Mouse (Mus musculus) neural tube, embryonic 14.5 days (tissue): ENCODE data around the gene Toe1. TPM values are rescaled to one million over a fixed set of nuclear protein-coding genes. Genes with fewer than 3 reads are reported as not detected.

Experiments used
- polyA plus RNA-seq: library from polyadenylated mRNA; unstranded; fragments of >200 nt; fragmentation: Nextera tagmentation; extraction: Ambion mirVana; gene quantifications from 2 replicates; pipeline ENCODE4 v1.2.1, GENCODE M21; 2014

The Toe1 gene
- polyA plus RNA-seq, 1 experiment from 2014 or later, result 29.5 TPM

Other genes with a start within 250 kb of the Toe1 start
- gene Gpbp1l1, start 250.0 kb downstream of the Toe1 start, polyA plus RNA-seq, result 18.5 and 22.4 TPM in 2 replicates
- gene Ccdc17, start 211.0 kb downstream of the Toe1 start, polyA plus RNA-seq, result 5.7 and 6.0 TPM in 2 replicates
- gene Nasp, start 179.7 kb downstream of the Toe1 start, polyA plus RNA-seq, result 90.6 and 105 TPM in 2 replicates
- 710 and 714 TPM in 2 replicates for gene Akr1a1, start 156.0 kb downstream of the Toe1 start, polyA plus RNA-seq
- gene Prdx1, start 122.1 kb downstream of the Toe1 start, polyA plus RNA-seq, result 311 and 387 TPM in 2 replicates
- gene Mmachc, start 99.2 kb downstream of the Toe1 start, polyA plus RNA-seq, result 16.1 and 18.6 TPM in 2 replicates
- gene Ccdc163, start 99.1 kb downstream of the Toe1 start, polyA plus RNA-seq, result 8.4 and 9.0 TPM in 2 replicates
- 2.8 and 3.7 TPM in 2 replicates for gene Tesk2, start 86.7 kb downstream of the Toe1 start, polyA plus RNA-seq
- 4.8 and 7.0 TPM in 2 replicates for gene Mutyh, start 83 bp upstream of the Toe1 start, polyA plus RNA-seq
- 1.5 and 2.7 TPM in 2 replicates for gene Hpdl, start 14.1 kb upstream of the Toe1 start, polyA plus RNA-seq
- 6.4 and 8.1 TPM in 2 replicates for gene Zswim5, start 69.7 kb upstream of the Toe1 start, polyA plus RNA-seq
- gene Urod, start 186.8 kb upstream of the Toe1 start, polyA plus RNA-seq, result 56.0 and 59.0 TPM in 2 replicates
- 19.3 and 22.6 TPM in 2 replicates for gene Hectd3, start 187.7 kb upstream of the Toe1 start, polyA plus RNA-seq
- 54.6 and 54.9 TPM in 2 replicates for gene Eif2b3, start 211.8 kb upstream of the Toe1 start, polyA plus RNA-seq